Mouse (Mus musculus) CH12.LX (cell line): ENCODE data around the gene Glis3. TPM values are rescaled to one million over a fixed set of nuclear protein-coding genes. Genes with fewer than 3 reads are reported as not detected.
A peak's percentile ranks its signal among the peaks of the same experiment; 100 is the strongest.

ENCODE experiments used
- DNase-seq: peaks from one replicate; pipeline ENCODE4 v3.0.0-alpha.2; 2013; ENCODE audit errors: extremely low read depth
- H3K27ac ChIP-seq: 2 replicates; pipeline ENCODE4 v1.5.1; 2012; ENCODE audit warnings: low read depth, mild to moderate bottlenecking, control low read depth, moderate library complexity; ENCODE audit not compliant: insufficient read depth
- H3K27me3 ChIP-seq: replicated peaks from 2 replicates; pipeline ENCODE3; 2012; ENCODE audit warnings: inconsistent platforms
- H3K36me3 ChIP-seq, 2 experiments: replicated peaks in 1 of 2; 2 replicates each; pipeline versions ENCODE3 to v1.6.1; 2012; ENCODE audit warnings: inconsistent platforms in 1 of 2, low read length in 1 of 2, mild to moderate bottlenecking in 1 of 2, mixed read lengths in 1 of 2, moderate library complexity in 1 of 2; ENCODE audit not compliant: control insufficient read depth in 1 of 2, insufficient read depth in 1 of 2
- H3K4me1 ChIP-seq, 2 experiments: 2 replicates each; pipeline ENCODE4 v1.6.1; 2012; ENCODE audit warnings: inconsistent platforms in 1 of 2, moderate library complexity in 1 of 2; ENCODE audit not compliant: insufficient read depth in 2 of 2, control insufficient read depth in 1 of 2
- H3K4me2 ChIP-seq: 2 replicates; pipeline ENCODE4 v1.6.1; 2012; ENCODE audit warnings: low read depth, mild to moderate bottlenecking, control low read depth; ENCODE audit not compliant: poor library complexity, insufficient read depth, severe bottlenecking
- H3K4me3 ChIP-seq, 3 experiments: fragments of 150-350 bp in 1 of 3; sonication (generic) in 1 of 3; replicated peaks in 1 of 3; 2 replicates each; pipeline versions ENCODE3 to v1.5.1; 2011 to 2012; ENCODE audit warnings: low read depth in 2 of 3, low read length in 2 of 3, mild to moderate bottlenecking in 2 of 3, moderate library complexity in 2 of 3, control low read depth in 1 of 3, improper control_type of control experiment in 1 of 3, inconsistent platforms in 1 of 3, mixed read lengths in 1 of 3; ENCODE audit not compliant: poor library complexity in 1 of 3
- H3K79me2 ChIP-seq: replicated peaks from 2 replicates; pipeline ENCODE4 v1.6.1; 2012; ENCODE audit warnings: mild to moderate bottlenecking, moderate library complexity; ENCODE audit not compliant: control insufficient read depth, poor library complexity, insufficient read depth, severe bottlenecking; ENCODE audit errors: extremely low read depth
- H3K9ac ChIP-seq: 2 replicates; pipeline ENCODE4 v1.6.1; 2012; ENCODE audit warnings: low read depth, mild to moderate bottlenecking, control low read depth, moderate library complexity; ENCODE audit not compliant: insufficient read depth
- H3K9me3 ChIP-seq: replicated peaks from 2 replicates; pipeline ENCODE3; 2012; ENCODE audit warnings: low read length, inconsistent platforms, mixed read lengths
- CTCF ChIP-seq, 2 experiments: IDR thresholded peaks in 1 of 2; conservative IDR thresholded peaks in 1 of 2; 2 replicates each; pipeline ENCODE4 v1.5.1; 2011 to 2012; ENCODE audit warnings: low read depth in 2 of 2, low read length in 2 of 2, improper control_type of control experiment in 1 of 2, inconsistent platforms in 1 of 2, mild to moderate bottlenecking in 1 of 2, moderate library complexity in 1 of 2
- E2F4 ChIP-seq: IDR thresholded peaks from 2 replicates; pipeline ENCODE4 v1.6.1; 2011; ENCODE audit warnings: low read depth, low read length, improper control_type of control experiment; ENCODE audit not compliant: insufficient replicate concordance
- EP300 ChIP-seq: IDR thresholded peaks from 2 replicates; pipeline ENCODE4 v1.6.1; 2011; ENCODE audit warnings: low read length, improper control_type of control experiment
- GABPA ChIP-seq: IDR thresholded peaks from 2 replicates; pipeline ENCODE4 v1.6.1; 2012; ENCODE audit warnings: low read depth, low read length, improper control_type of control experiment, inconsistent platforms; ENCODE audit not compliant: insufficient replicate concordance
- HCFC1 ChIP-seq: IDR thresholded peaks from 2 replicates; pipeline ENCODE4 v1.6.1; 2012; ENCODE audit warnings: low read depth, mild to moderate bottlenecking, inconsistent platforms, low read length, improper control_type of control experiment
- MAFK ChIP-seq: IDR thresholded peaks from 2 replicates; pipeline ENCODE4 v1.6.1; 2011; ENCODE audit warnings: low read length, improper control_type of control experiment; ENCODE audit not compliant: insufficient replicate concordance
- MAX ChIP-seq: IDR thresholded peaks from 2 replicates; pipeline ENCODE4 v1.6.1; 2011; ENCODE audit warnings: low read length, improper control_type of control experiment
- MAZ ChIP-seq: IDR thresholded peaks from 2 replicates; pipeline ENCODE4 v1.6.1; 2012; ENCODE audit warnings: low read depth, mild to moderate bottlenecking, inconsistent platforms, low read length, improper control_type of control experiment, moderate library complexity
- MEF2A ChIP-seq: IDR thresholded peaks from 2 replicates; pipeline ENCODE4 v1.6.1; 2014; ENCODE audit warnings: low read depth, mild to moderate bottlenecking, inconsistent platforms, low read length, improper control_type of control experiment, borderline replicate concordance
- MYC ChIP-seq: IDR thresholded peaks from 2 replicates; pipeline ENCODE4 v1.6.1; 2011; ENCODE audit warnings: low read depth, mild to moderate bottlenecking, improper control_type of control experiment, low read length
- NELFE ChIP-seq: IDR thresholded peaks from 2 replicates; pipeline ENCODE4 v1.6.1; 2011; ENCODE audit warnings: low read depth, low read length, improper control_type of control experiment
- NRF1 ChIP-seq: IDR thresholded peaks from 2 replicates; pipeline ENCODE4 v1.6.1; 2014; ENCODE audit warnings: low read depth, mild to moderate bottlenecking, inconsistent platforms, low read length, improper control_type of control experiment, moderate library complexity
- PAX5 ChIP-seq: IDR thresholded peaks from 2 replicates; pipeline ENCODE4 v1.6.1; 2012; ENCODE audit warnings: low read length, inconsistent platforms, mixed read lengths
- POLR2A ChIP-seq: IDR thresholded peaks from 2 replicates; pipeline ENCODE4 v1.6.1; 2011; ENCODE audit warnings: low read depth, mild to moderate bottlenecking, improper control_type of control experiment, low read length
- RAD21 ChIP-seq: IDR thresholded peaks from 2 replicates; pipeline ENCODE4 v1.6.1; 2011; ENCODE audit warnings: low read depth, mild to moderate bottlenecking, low read length, improper control_type of control experiment, moderate library complexity
- RCOR1 ChIP-seq: conservative IDR thresholded peaks from 2 replicates; pipeline ENCODE4 v1.6.1; 2012; ENCODE audit warnings: low read depth, mild to moderate bottlenecking, inconsistent platforms, low read length, improper control_type of control experiment
- SIN3A ChIP-seq: IDR thresholded peaks from 2 replicates; pipeline ENCODE4 v1.6.1; 2012; ENCODE audit warnings: low read length, improper control_type of control experiment, inconsistent platforms
- SMC3 ChIP-seq: IDR thresholded peaks from 2 replicates; pipeline ENCODE4 v1.6.1; 2011; ENCODE audit warnings: low read depth, low read length, improper control_type of control experiment
- TCF12 ChIP-seq: IDR thresholded peaks from 2 replicates; pipeline ENCODE4 v1.6.1; 2014; ENCODE audit warnings: low read depth, mild to moderate bottlenecking, inconsistent platforms, low read length, improper control_type of control experiment
- USF2 ChIP-seq: conservative IDR thresholded peaks from 2 replicates; pipeline ENCODE4 v1.6.1; 2011; ENCODE audit warnings: low read depth, low read length, improper control_type of control experiment
- ZMIZ1 ChIP-seq: IDR thresholded peaks from 2 replicates; pipeline ENCODE4 v1.6.1; 2012; ENCODE audit warnings: low read depth, mild to moderate bottlenecking, inconsistent platforms, low read length, improper control_type of control experiment
- dilution Hi-C: fragments of 300-500 bp; cut with MboI; formaldehyde crosslinking; loops from 2 replicates; pipeline ENCODE4 v1.14.3; 2020; ENCODE audit warnings: low sequenced_read_pairs; ENCODE audit not compliant: extremely low pct_unique_long_range_greater_than_20kb, extremely low pct_ligation_motif_present
- in situ Hi-C: fragments of 300-500 bp; cut with MboI; formaldehyde crosslinking; loops from 3 replicates; pipeline ENCODE4 v1.14.3; 2019; ENCODE audit warnings: low sequenced_read_pairs, low pct_ligation_motif_present, low pct_unique_long_range_greater_than_20kb, mixed read lengths
- polyA plus RNA-seq: library from polyadenylated mRNA; unstranded; fragments of >175 nt; gene quantifications from 2 replicates; pipeline ENCODE4 v1.2.1, GENCODE M21; 2012; ENCODE audit warnings: low read depth; ENCODE audit not compliant: insufficient read length
- total RNA-seq, 2 experiments: library from RNA; depleted of rRNA; stranded (reverse); fragments of 300-350 nt in 1 of 2; fragments of >200 nt in 1 of 2; gene quantifications; 2 replicates each; pipeline ENCODE4 v1.2.3; 2012 to 2014

Gene Glis3
- not detected in 2 replicates for total RNA-seq (2012; rRNA removed)
- total RNA-seq (2014; rRNA removed), result not detected in 2 replicates
- 0.08 TPM in 1 of 2 replicates, not detected in the other for polyA plus RNA-seq

DNA sequence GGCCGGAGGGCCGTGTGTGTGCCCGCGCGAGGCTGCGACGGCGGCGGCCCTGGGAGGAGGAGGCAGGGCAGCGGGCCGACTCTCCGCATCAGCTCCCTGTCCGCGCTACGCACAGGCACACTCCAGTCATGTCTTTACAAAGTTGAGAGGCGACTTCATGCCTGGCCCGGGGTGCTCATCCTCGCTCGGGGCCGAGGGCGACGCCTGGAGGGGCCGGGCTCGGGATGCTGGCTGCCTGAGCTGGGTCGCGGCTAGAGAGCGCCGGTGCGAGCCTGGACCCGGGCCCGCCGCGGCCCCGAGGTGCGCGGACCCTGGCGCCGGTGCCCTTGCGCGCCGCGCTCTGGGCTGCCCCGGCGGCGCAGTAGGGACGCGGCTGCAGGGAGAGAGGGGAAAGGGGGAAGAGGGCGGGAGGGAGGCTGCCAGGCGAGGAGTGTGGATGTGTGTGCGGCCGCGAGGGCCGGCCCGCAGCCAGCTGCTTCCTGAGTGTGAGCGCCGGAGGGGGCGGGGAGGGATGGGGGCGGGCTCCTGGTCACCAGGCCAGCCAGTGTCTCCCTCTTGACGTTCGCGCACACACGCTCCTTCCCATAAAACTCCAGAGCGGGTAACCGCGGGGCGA lies at the start of gene Glis3:
Gene Glis3, minus strand, starts transcription at position 302 of the 616 bp plus-strand sequence.
- Histone ChIP-seq H3K27me3 (no peaks in the 10 kb centered on the region), H3K36me3 (no peaks in the 10 kb centered on the region), H3K27ac (no peak within 1 kb of the TSS), H3K4me2 (no peak within 1 kb of the TSS), H3K9me3 (peaks cover 3% of the 10 kb centered on the region), H3K79me2 (no peaks in the 10 kb centered on the region), H3K4me3 (no peak within 1 kb of the TSS), H3K4me1 (no peaks in the 10 kb centered on the region), H3K9ac (no peak within 1 kb of the TSS)
- TF ChIP-seq MAZ, result no peak
- no peak for TF ChIP-seq RAD21
- no peak for TF ChIP-seq ZMIZ1
- no peak for TF ChIP-seq USF2
- no peak for TF ChIP-seq MEF2A
- no peak for TF ChIP-seq GABPA
- no peak for TF ChIP-seq MAFK
- no peak for TF ChIP-seq RCOR1
- TF ChIP-seq NELFE, result no peak
- TF ChIP-seq MYC, result no peak
- TF ChIP-seq TCF12, result no peak
- no peak for TF ChIP-seq MAX
- TF ChIP-seq SMC3, result no peak
- TF ChIP-seq POLR2A, result no peak
- TF ChIP-seq PAX5, result no peak
- no peak for TF ChIP-seq EP300
- no peak for TF ChIP-seq SIN3A
- no peak for TF ChIP-seq HCFC1
- in situ Hi-C loops, result no loop called here
- dilution Hi-C loops, result no loop called here
- no peak for DNase-seq

DNA sequence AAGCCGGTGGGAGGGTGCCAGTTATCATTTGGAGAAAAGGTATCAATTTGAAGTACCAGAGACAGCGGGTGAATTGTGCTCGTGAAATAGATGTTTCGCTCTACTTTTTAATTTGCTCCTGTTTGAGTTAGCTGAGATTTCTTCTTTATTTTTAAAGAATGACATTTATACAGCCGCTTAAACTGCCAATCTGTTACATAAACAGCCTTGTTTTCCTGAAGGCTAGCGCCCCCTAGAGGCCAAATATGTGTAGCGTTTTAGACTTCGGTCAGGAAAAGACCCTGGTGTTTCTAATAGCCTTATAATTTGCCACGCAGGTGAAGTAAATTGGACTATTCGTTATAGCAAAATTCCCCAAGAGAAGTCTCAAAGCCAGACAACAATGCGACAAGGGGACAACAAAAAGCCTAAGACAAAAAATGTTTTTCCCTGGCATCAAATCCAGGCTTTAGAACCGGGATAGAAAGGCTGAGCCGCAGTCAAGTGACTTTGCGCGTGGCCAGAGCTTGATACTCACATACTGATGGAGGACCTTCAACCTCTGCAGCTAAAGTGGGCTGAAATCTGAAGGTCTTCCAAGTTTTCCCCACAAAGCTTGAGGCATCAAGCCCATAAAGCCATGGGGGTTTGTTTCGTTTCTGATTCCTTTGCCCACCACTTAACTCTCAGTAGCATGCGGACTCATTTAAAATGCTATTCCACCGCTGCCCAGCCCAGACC lies 46.4 kb upstream of the Glis3 start:
- H3K4me1 ChIP-seq, result peaks cover 0 to 3% of the 10 kb centered on the region in 2 experiments; a peak in 1 of 4 replicates
- in situ Hi-C loops (no loop called here), dilution Hi-C loops (no loop called here)

More for the DNA sequence above, 46.4 kb upstream of the Glis3 start:
- Histone ChIP-seq H3K27me3 (no peaks in the 10 kb centered on the region), H3K4me3 (no peak overlapping the region), H3K79me2 (no peaks in the 10 kb centered on the region), H3K27ac (no peak overlapping the region), H3K9ac (no peak overlapping the region), H3K9me3 (no peaks in the 10 kb centered on the region), H3K36me3 (no peaks in the 10 kb centered on the region), H3K4me2 (no peak overlapping the region)
- no peak for TF ChIP-seq USF2
- TF ChIP-seq SMC3, result peak; percentile 40
- TF ChIP-seq NRF1, result no peak
- no peak for TF ChIP-seq GABPA
- TF ChIP-seq CTCF (conservative IDR thresholded peaks at IDR 0.05 in 1 of 2, IDR thresholded peaks at IDR 0.05 in 1 of 2; ENCODE audit: low read depth in 2 of 2, low read length in 2 of 2), result peak; percentile 75 to 90
- no peak for TF ChIP-seq NELFE
- TF ChIP-seq E2F4, result no peak
- TF ChIP-seq RAD21, result peak; percentile 67
- DNase-seq, result peak; percentile 57
